Mouse (Mus musculus) hindbrain, embryonic 16.5 days (tissue): ENCODE measurements at regions not wholly inside any gene's neighbourhood (a gene's known extent, or its start where the extent isn't known, plus 50 kb on each side); places are given as distances from the start of the nearest gene placed in this dataset.

ENCODE experiments used
- ATAC-seq: fragments of 200-750 bp; cut with Nextera tagmentation; 2 replicates; pipeline ENCODE4 v1.8.0; 2017; ENCODE audit warnings: moderate TSS enrichment, moderate library complexity
- H3K27ac ChIP-seq: fragments of 300-500 bp; sonication (generic); 2 replicates; pipeline ENCODE4 v1.5.1; 2014; ENCODE audit warnings: low read depth, mild to moderate bottlenecking, control low read depth, low read length, moderate library complexity
- H3K27me3 ChIP-seq: fragments of 300-500 bp; sonication (generic); replicated peaks from 2 replicates; pipeline ENCODE4 v1.6.1; 2014; ENCODE audit warnings: low read length; ENCODE audit not compliant: control insufficient read depth, insufficient read depth
- H3K36me3 ChIP-seq: fragments of 300-500 bp; sonication (generic); 2 replicates; pipeline ENCODE4 v1.6.1; 2014; ENCODE audit warnings: mild to moderate bottlenecking, low read length, moderate library complexity, mixed read lengths; ENCODE audit not compliant: control insufficient read depth, insufficient read depth
- H3K4me1 ChIP-seq: fragments of 300-500 bp; sonication (generic); 2 replicates; pipeline ENCODE4 v1.6.1; 2014; ENCODE audit warnings: low read depth, low read length; ENCODE audit not compliant: control insufficient read depth, insufficient read depth
- H3K4me2 ChIP-seq: fragments of 300-500 bp; sonication (generic); 2 replicates; pipeline ENCODE4 v1.6.1; 2014; ENCODE audit warnings: mild to moderate bottlenecking, low read length, control low read depth, moderate library complexity
- H3K4me3 ChIP-seq: fragments of 300-500 bp; sonication (generic); 2 replicates; pipeline ENCODE4 v1.5.1; 2014; ENCODE audit warnings: mild to moderate bottlenecking, low read length, control low read depth, moderate library complexity
- H3K9ac ChIP-seq: fragments of 300-500 bp; sonication (generic); 2 replicates; pipeline ENCODE4 v1.6.1; 2014; ENCODE audit warnings: low read depth, mild to moderate bottlenecking, control low read depth, low read length, moderate library complexity
- H3K9me3 ChIP-seq: fragments of 300-500 bp; sonication (generic); 2 replicates; pipeline ENCODE4 v1.6.1; 2014; ENCODE audit warnings: mild to moderate bottlenecking, low read length, moderate library complexity; ENCODE audit not compliant: control insufficient read depth
- WGBS: fragments of 180-500 bp; shearing (Covaris S2); extraction: QIAGEN DNeasy Blood & Tissue Kit; methylation state at CpG from one replicate; pipeline ENCODE4 v1.1.7; 2014; 5-methylcytosine and 5-hydroxymethylcytosine counted together

GRCm38 (mm10) chr12:105955764-105956290, 54.2 kb upstream of the Vrk1 start:
- no peak; the same call in 1 of the 2 replicates for ATAC-seq
- H3K27ac ChIP-seq, result no peak overlapping the region
- no peaks in the 10 kb centered on the region for H3K27me3 ChIP-seq
- no peak overlapping the region for H3K4me3 ChIP-seq
- peaks cover 15% of the 10 kb centered on the region for H3K4me1 ChIP-seq
- H3K36me3 ChIP-seq, result no peaks in the 10 kb centered on the region
- WGBS, result 45% methylated on average over 1 of the region's 1 CpGs
- no peaks in the 10 kb centered on the region for H3K9me3 ChIP-seq
- H3K4me2 ChIP-seq, result no peak overlapping the region
- 0 out of 2 replicates have a peak overlapping the region, but pooled peaks have one; percentile 22 for H3K9ac ChIP-seq

GRCm38 (mm10) chr12:105959756-105960155, 50.3 kb upstream of the Vrk1 start:
- H3K4me3 ChIP-seq, result no peak overlapping the region
- no peaks in the 10 kb centered on the region for H3K36me3 ChIP-seq
- WGBS, result 30% methylated on average over 7 of the region's 7 CpGs
- no peak for ATAC-seq
- H3K9ac ChIP-seq, result no peak overlapping the region
- H3K27me3 ChIP-seq, result no peaks in the 10 kb centered on the region
- H3K27ac ChIP-seq, result no peak overlapping the region
- no peak overlapping the region for H3K4me2 ChIP-seq
- H3K9me3 ChIP-seq, result no peaks in the 10 kb centered on the region
- H3K4me1 ChIP-seq, result peaks cover 27% of the 10 kb centered on the region
